Mouse (Mus musculus): Measurements from ENCODE around the gene Cfi.

- no peak for TF ChIP-seq CTCF (conservative IDR thresholded peaks at IDR 0.05; ENCODE audit: low read length)
- no peak for TF ChIP-seq POU5F1 (IDR thresholded peaks at IDR 0.05; ENCODE audit: borderline replicate concordance, low read length)
- no peak for TF ChIP-seq NANOG (IDR thresholded peaks at IDR 0.05; ENCODE audit: borderline replicate concordance, low read length)
These were observed 13.9 kb upstream of the Cfi start for GRCm38 (mm10) chr3:129821736-129822135.

All from E14TG2a.4 (cell line).